Mouse (Mus musculus) stomach, postnatal 0 days (tissue): ENCODE measurements at regions not wholly inside any gene's neighbourhood (a gene's known extent, or its start where the extent isn't known, plus 50 kb on each side); places are given as distances from the start of the nearest gene placed in this dataset.
"Not testable (repeated sequence)": the region's sequence is repeated elsewhere in the genome, so short reads cannot be mapped to it uniquely, and the experiment has no call there.

Source experiments
- CTCF ChIP-seq: IDR thresholded peaks from 2 replicates; pipeline ENCODE4 v1.5.1; 2016; ENCODE audit warnings: antibody characterized with exemption, low read depth, mild to moderate bottlenecking, moderate library complexity
- EP300 ChIP-seq: optimal IDR thresholded peaks from 2 replicates; pipeline ENCODE3; 2016; ENCODE audit warnings: antibody characterized with exemption

DNA sequence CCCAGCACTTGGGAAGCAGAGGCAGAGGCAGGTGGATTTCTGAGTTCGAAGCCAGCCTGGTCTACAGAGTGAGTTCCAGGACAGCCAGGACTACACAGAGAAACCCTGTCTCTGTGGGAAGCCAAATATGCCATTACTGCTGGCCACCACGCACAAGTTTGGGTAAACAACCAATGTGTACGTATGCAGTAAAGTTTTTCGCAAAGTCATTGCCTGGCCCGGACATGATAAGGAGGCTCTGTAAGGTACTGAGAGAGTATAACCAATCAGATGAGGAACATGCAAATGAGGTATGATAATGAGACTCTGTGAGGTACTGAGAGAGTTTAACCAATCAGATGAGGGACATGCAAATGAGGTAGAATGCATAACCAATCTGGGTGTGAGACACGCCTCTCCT, 99.5 kb upstream of the Rps6ka3 start:
- TF ChIP-seq CTCF, EP300: not testable (repeated sequence)
